ENCODE assay signal across 15 mouse cellular contexts in the genomic region with DNA sequence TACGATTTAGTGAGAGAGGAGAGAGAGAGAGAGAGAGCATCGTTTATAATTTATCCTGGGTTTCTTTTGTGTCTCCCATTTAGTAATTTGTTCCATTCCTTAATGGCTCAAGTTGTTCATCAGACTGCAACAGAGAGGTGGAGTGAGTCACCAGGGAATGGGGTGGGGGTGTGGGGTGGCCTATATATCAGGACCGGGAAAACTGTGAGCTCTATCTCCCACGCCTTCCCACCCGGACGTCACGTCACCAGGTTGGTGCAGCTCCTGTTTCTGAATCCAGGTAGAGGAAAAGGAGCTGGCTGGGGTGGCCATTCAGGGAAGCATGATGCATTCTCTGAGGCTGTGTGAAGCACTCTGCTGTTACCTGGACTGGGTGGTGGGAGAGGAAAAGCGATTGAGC.
"Had no signal": no experiment of that assay in that cellular context is flagged by ENCODE, and none has a peak within 500 bp of the region (broad histone marks: within the 10 kb centered on the region; RNA-seq: fewer than 3 reads in every experiment).

No protein-coding gene starts in this region.

- H3K27ac ChIP-seq: intestine, embryonic 15.5 days; limb, embryonic 10.5 days; liver, embryonic 15.5 days; midbrain, embryonic 10.5 days; stomach, embryonic 15.5 days had no signal

- H3K4me3 ChIP-seq: intestine, embryonic 15.5 days; limb, embryonic 10.5 days; liver, embryonic 15.5 days; midbrain, embryonic 10.5 days; myocyte; neural tube, embryonic 15.5 days; stomach, embryonic 15.5 days had no signal

- H3K4me1 ChIP-seq: intestine, embryonic 15.5 days; liver, embryonic 15.5 days; stomach, embryonic 15.5 days had no signal

- H3K27me3 ChIP-seq: intestine, embryonic 15.5 days; liver, embryonic 15.5 days; stomach, embryonic 15.5 days had no signal

- H3K9me3 ChIP-seq: intestine, embryonic 15.5 days; limb, embryonic 10.5 days; liver, embryonic 15.5 days; midbrain, embryonic 10.5 days; neural tube, embryonic 15.5 days; stomach, embryonic 15.5 days had no signal

- DNase-seq: kidney, adult 18-20 months; kidney, postnatal 10 days; kidney, postnatal 4 days; lung, adult 2 months; lung, postnatal 36 days; midbrain, embryonic 14.5 days; thymus, adult 2 months; thymus, postnatal 25 days had no signal

- H3K36me3 ChIP-seq: intestine, embryonic 15.5 days; limb, embryonic 10.5 days; liver, embryonic 15.5 days; midbrain, embryonic 10.5 days; neural tube, embryonic 15.5 days; stomach, embryonic 15.5 days had no signal
